Mouse (Mus musculus) spleen, adult 18-20 months (tissue): Measurements from ENCODE around the gene Fis1.
A peak's percentile ranks its signal among the peaks of the same experiment; 100 is the strongest.

Source experiments
- DNase-seq, 2 experiments: peaks; one replicate each; pipeline ENCODE4 v3.0.0; 2022; ENCODE audit warnings: mixed read lengths in 2 of 2

Gene Fis1

GRCm38 (mm10) chr5:136970703-136971102 is 17.6 kb downstream of the Fis1 start:
- peak; percentile 49 to 70 for DNase-seq

GRCm38 (mm10) chr5:136973670-136974069 is 20.6 kb downstream of the Fis1 start:
- DNase-seq = no peak

GRCm38 (mm10) chr5:136977769-136978168 is 24.7 kb downstream of the Fis1 start:
- DNase-seq = no peak

GRCm38 (mm10) chr5:136979762-136980161 is 26.7 kb downstream of the Fis1 start:
- no peak for DNase-seq

- no peak for DNase-seq
Measured at GRCm38 (mm10) chr5:136980974-136981373, 27.9 kb downstream of the Fis1 start.

- DNase-seq = peak in 1 of 2 experiments; percentile 62
Measured at GRCm38 (mm10) chr5:136982338-136982930, 29.4 kb downstream of the Fis1 start.

GRCm38 (mm10) chr5:136984828-136985227 is 31.8 kb downstream of the Fis1 start:
- no peak for DNase-seq

GRCm38 (mm10) chr5:136986695-136987137 is 33.6 kb downstream of the Fis1 start, which contains the start of gene Plod3:
Plod3 (plus strand) TSS chr5:136987019.
- peak; percentile 90 to 92 for DNase-seq

GRCm38 (mm10) chr5:136987138-136987933 is 34.3 kb downstream of the Fis1 start:
- peak; percentile 62 to 72 for DNase-seq

GRCm38 (mm10) chr5:136987934-136988271 is 34.8 kb downstream of the Fis1 start, which contains the start of gene Znhit1:
Znhit1 (minus strand) TSS chr5:136988021.
- no peak for DNase-seq

GRCm38 (mm10) chr5:136988420-136988819 is 35.3 kb downstream of the Fis1 start:
- no peak for DNase-seq

- no peak for DNase-seq
Measured at GRCm38 (mm10) chr5:136989801-136990200, 36.7 kb downstream of the Fis1 start.

- no peak for DNase-seq
Measured at GRCm38 (mm10) chr5:136999449-136999848, 46.4 kb downstream of the Fis1 start.

GRCm38 (mm10) chr5:137000612-137001011 is 47.5 kb downstream of the Fis1 start:
- DNase-seq = no peak

- no peak for DNase-seq
Measured at GRCm38 (mm10) chr5:137007276-137007675, 54.2 kb downstream of the Fis1 start.

GRCm38 (mm10) chr5:137009988-137010387 is 56.9 kb downstream of the Fis1 start:
- peak in 1 of 2 experiments; percentile 26 for DNase-seq

GRCm38 (mm10) chr5:137012401-137012950 is 59.4 kb downstream of the Fis1 start:
- no peak for DNase-seq
